Mouse (Mus musculus): ENCODE data around the gene Slc13a5.

Gene Slc13a5

GRCm38 (mm10) chr11:72196506-72196905, 70.5 kb downstream of the Slc13a5 start:
- DNase-seq = no peak

- no peak for DNase-seq
These were observed 72.8 kb downstream of the Slc13a5 start for GRCm38 (mm10) chr11:72194259-72194658.
